Mouse (Mus musculus) limb, embryonic 14.5 days (tissue): Measurements from ENCODE around the gene Lrrc75b. TPM values are rescaled to one million over a fixed set of nuclear protein-coding genes. Genes with fewer than 3 reads are reported as not detected.

Experiments used
- ATAC-seq: fragments of 200-750 bp; cut with Nextera tagmentation; 2 replicates; pipeline ENCODE4 v1.8.0; 2017; ENCODE audit warnings: low read depth, moderate number of reproducible peaks, moderate TSS enrichment; ENCODE audit not compliant: low FRiP score
- DNase-seq: peaks from one replicate; pipeline ENCODE4 v3.0.0-alpha.2; 2015; ENCODE audit warnings: low spot score
- H3K27ac ChIP-seq: fragments of 300-500 bp; sonication (generic); replicated peaks from 2 replicates; pipeline ENCODE4 v1.5.1; 2014; ENCODE audit warnings: low read depth, mild to moderate bottlenecking, low read length, moderate library complexity, mixed read lengths
- H3K27me3 ChIP-seq: fragments of 300-500 bp; sonication (generic); 2 replicates; pipeline ENCODE4 v1.6.1; 2014; ENCODE audit warnings: low read length, mixed read lengths; ENCODE audit not compliant: control insufficient read depth, insufficient read depth
- H3K36me3 ChIP-seq: fragments of 300-500 bp; sonication (generic); 2 replicates; pipeline ENCODE4 v1.6.1; 2014; ENCODE audit warnings: mild to moderate bottlenecking, low read length, moderate library complexity, mixed read lengths; ENCODE audit not compliant: control insufficient read depth, insufficient read depth
- H3K4me1 ChIP-seq: fragments of 300-500 bp; sonication (generic); 2 replicates; pipeline ENCODE4 v1.6.1; 2014; ENCODE audit warnings: antibody characterized with exemption, low read length, mixed read lengths; ENCODE audit not compliant: control insufficient read depth, insufficient read depth
- H3K4me2 ChIP-seq: fragments of 300-500 bp; sonication (generic); replicated peaks from 2 replicates; pipeline ENCODE4 v1.6.1; 2014; ENCODE audit warnings: low read depth, mild to moderate bottlenecking, low read length, moderate library complexity; ENCODE audit not compliant: severe bottlenecking
- H3K4me3 ChIP-seq: fragments of 300-500 bp; sonication (generic); replicated peaks from 2 replicates; pipeline ENCODE4 v1.5.1; 2014; ENCODE audit warnings: low read length
- H3K9ac ChIP-seq: fragments of 300-500 bp; sonication (generic); 2 replicates; pipeline ENCODE4 v1.6.1; 2014; ENCODE audit warnings: mild to moderate bottlenecking, low read depth, low read length, moderate library complexity; ENCODE audit not compliant: severe bottlenecking
- H3K9me3 ChIP-seq: fragments of 300-500 bp; sonication (generic); 2 replicates; pipeline ENCODE4 v1.6.1; 2016; ENCODE audit warnings: low read length; ENCODE audit not compliant: control insufficient read depth
- POLR2A ChIP-seq: fragments of 200-500 bp; IDR thresholded peaks from 2 replicates; pipeline ENCODE4 v1.8.0; 2012; ENCODE audit warnings: inconsistent platforms, mild to moderate bottlenecking, moderate library complexity, borderline replicate concordance; ENCODE audit not compliant: insufficient read depth, insufficient read length; ENCODE audit errors: extremely low read depth
- WGBS: fragments of 180-500 bp; shearing (Covaris S2); extraction: QIAGEN DNeasy Blood & Tissue Kit; methylation state at CpG from one replicate; pipeline ENCODE4 v1.1.7; 2014; 5-methylcytosine and 5-hydroxymethylcytosine counted together
- polyA plus RNA-seq, 2 experiments: library from polyadenylated mRNA; depleted of rRNA in 1 of 2; stranded (reverse) in 1 of 2; unstranded in 1 of 2; fragments of >200 nt; fragmentation: Nextera tagmentation in 1 of 2; extraction: Ambion mirVana in 1 of 2; gene quantifications; 2 replicates each; pipeline versions ENCODE4 v1.2.1 to v1.2.3; 2012 to 2014

Lrrc75b gene
- polyA plus RNA-seq, 2 experiments: 2.5 to 3.2 TPM

DNA sequence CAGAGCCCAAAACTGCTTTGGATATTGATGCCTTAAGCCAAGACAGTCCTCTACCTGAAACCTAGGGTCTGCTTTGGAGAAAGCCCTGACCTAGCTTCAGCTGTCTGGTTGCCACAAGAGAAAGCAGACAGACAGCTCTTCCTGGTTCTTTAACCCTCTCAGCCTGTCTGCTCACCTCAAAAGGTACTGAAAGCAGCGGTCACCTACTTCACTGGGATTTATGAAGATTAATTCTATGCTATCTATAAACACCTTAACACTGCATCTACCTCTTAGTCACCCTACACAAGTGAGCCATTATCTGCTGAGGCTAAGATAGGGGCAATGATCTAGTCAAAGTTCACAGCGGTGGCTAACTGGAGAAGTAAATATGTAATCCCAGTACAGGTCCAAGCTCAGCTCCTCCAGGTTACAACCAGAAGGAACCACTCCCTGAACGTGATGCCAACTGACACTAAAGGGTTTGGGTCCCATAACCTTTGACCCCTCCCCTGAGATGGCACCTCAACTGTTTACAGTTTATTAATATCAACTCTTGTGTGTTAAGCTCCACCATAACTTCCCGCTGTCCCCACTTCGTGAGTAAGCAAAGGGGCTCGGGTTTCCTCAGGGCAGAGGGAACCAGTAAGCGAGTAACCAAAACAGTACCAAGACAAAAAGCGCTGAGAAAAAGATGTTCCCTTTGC lies 43.9 kb downstream of the Lrrc75b start:
- Histone ChIP-seq H3K4me3 (peak overlapping the region; percentile 71), H3K4me1 (peaks cover 17% of the 10 kb centered on the region), H3K36me3 (peaks cover 26% of the 10 kb centered on the region), H3K4me2 (peak overlapping the region; percentile 84), H3K9ac (peak overlapping the region; percentile 85), H3K9me3 (no peaks in the 10 kb centered on the region), H3K27ac (0 out of 2 replicates have a peak overlapping the region, but pooled peaks have one; percentile 89), H3K27me3 (no peaks in the 10 kb centered on the region)
- ATAC-seq (no peak), DNase-seq (no peak)
- WGBS: 23% methylated on average over 8 of the region's 8 CpGs
- TF ChIP-seq POLR2A: no peak

DNA sequence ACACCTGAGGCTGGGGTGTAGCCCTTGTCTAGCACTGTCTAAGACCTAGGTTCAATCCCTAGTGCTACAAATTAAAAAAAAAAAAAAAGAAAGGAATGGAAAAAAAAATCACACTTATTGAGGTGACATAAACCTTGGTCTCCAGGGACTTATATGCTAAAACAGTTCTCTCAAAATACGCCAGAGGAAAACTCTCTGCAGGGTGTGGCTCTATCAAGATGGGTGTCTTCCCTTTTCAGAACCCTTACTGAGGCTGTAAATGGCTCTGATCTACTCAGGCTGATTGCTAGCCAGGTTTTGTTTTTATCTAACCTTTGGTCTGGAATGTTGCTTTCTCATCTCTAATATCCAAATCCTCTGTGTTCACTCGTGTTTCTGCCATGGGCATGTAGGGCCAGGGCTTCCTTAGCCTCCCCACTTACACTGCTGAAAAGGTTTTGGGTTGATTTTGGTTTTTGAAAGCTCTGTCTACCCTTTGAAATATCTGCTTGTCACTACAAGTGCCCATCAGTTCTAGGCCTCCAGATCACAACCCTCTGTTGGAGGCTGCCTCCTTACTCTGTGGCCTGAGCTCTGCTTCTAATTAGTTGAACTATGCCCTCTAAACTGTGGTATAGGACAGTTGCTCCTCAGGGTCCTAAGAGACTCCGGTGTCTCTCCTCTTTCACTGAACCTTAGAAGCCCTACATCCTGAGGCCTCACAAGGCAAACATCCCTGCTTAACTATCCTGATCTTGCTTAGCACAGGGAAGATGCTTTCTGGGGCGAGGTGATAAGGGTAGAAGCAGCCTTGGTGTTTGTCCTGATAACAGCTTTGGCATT lies 44.7 kb downstream of the Lrrc75b start:
- DNase-seq (no peak), ATAC-seq (no peak)
- no peaks in the 10 kb centered on the region for H3K27me3 ChIP-seq
- peaks cover 17% of the 10 kb centered on the region for H3K4me1 ChIP-seq
- no peaks in the 10 kb centered on the region for H3K9me3 ChIP-seq
- H3K4me2 ChIP-seq: no peak overlapping the region
- H3K27ac ChIP-seq: no peak overlapping the region
- H3K36me3 ChIP-seq: peaks cover 26% of the 10 kb centered on the region
- WGBS: 49% methylated on average over 4 of the region's 4 CpGs
- H3K4me3 ChIP-seq: peak overlapping the region; percentile 71; the same call in 1 of the 2 replicates
- no peak for TF ChIP-seq POLR2A
- peak overlapping the region; percentile 85; the same call in 1 of the 2 replicates for H3K9ac ChIP-seq

DNA sequence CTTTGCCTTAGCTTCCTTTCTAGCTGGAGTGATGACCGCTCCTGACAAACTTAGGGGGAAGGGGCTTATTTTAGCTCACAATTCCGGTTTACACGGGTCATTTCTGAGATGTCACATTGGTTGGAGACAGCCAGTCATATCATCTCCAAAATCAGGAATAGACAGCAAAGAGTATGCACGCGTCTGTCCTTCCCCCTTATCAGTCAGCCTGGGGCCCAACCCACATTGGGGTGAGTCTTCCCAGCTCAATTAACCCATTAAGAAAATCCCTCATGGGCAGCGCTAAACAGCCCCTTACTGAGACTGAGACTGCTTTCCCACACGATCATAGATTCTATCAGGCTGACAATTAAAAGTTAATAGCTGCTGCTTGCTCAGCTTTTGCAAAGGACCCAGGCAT lies 45.8 kb downstream of the Lrrc75b start:
- Histone ChIP-seq H3K9ac (no peak overlapping the region), H3K27me3 (no peaks in the 10 kb centered on the region), H3K9me3 (no peaks in the 10 kb centered on the region), H3K4me2 (no peak overlapping the region), H3K4me1 (peaks cover 17% of the 10 kb centered on the region), H3K4me3 (no peak overlapping the region), H3K27ac (no peak overlapping the region), H3K36me3 (peaks cover 26% of the 10 kb centered on the region)
- TF ChIP-seq POLR2A: no peak
- ATAC-seq (no peak), DNase-seq (no peak)
- WGBS: 72% methylated on average over 7 of the region's 7 CpGs

DNA sequence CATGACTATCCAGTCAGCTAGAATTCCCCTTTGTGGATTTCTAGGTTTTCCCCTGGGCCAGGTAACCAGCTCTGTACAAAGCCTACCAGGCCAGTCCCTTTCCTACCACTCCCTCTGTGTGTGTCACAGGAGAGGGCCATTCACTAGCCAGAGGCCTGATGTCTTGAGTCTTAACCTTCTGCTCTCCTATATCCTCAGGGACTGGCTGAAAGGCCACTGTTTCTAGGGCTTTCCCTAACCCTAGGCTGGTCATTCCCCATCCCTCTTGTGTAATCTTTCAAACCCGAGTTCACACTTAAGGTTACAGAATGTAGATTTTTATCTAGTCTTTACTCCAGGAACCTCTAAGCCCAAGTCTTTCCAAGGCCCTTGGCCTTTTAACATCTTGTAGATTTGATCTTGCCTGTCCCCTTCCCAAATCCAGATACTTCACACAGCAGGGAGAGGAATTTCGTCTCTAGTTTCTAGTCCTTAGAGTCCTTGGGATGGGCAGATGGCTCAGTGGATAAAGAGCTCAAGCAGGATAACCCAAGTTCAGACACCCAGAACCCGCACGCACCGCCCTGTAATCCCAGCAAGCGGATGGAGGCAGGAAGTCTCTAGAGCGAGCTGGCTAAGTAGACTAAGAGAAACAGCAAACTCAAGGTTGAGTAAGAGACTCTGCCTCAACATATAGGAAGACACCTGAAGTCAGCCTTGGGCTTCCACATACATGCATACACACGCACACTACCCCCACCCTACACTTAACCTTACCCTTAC lies 46.6 kb downstream of the Lrrc75b start:
- ATAC-seq (no peak), DNase-seq (no peak)
- no peak for TF ChIP-seq POLR2A
- no peak overlapping the region for H3K4me3 ChIP-seq
- no peaks in the 10 kb centered on the region for H3K27me3 ChIP-seq
- H3K4me1 ChIP-seq: peaks cover 10% of the 10 kb centered on the region; the same call in 1 of the 2 replicates
- 86% methylated on average over 8 of the region's 8 CpGs for WGBS
- no peak overlapping the region for H3K9ac ChIP-seq
- H3K36me3 ChIP-seq: peaks cover 35% of the 10 kb centered on the region
- H3K9me3 ChIP-seq: no peaks in the 10 kb centered on the region
- H3K4me2 ChIP-seq: no peak overlapping the region
- no peak overlapping the region for H3K27ac ChIP-seq

DNA sequence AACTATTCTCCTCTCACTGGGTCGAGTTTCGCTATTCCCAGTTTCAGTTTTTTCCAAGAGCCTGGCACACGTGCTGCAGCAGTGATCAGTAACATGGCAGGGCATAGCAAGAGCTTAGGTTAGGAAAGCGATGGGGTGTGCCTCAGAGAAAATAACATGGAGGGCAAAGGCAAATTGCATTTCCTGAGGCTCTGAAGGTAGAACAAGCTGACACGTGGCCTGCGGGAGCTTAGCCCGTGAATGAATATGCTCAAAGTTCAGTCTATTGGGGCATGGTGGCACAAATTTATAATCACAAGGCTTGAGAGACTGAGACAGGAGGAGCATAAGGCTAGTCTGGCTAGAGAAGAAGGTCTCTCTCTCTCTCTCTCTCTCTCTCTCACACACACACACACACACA lies 47.3 kb downstream of the Lrrc75b start:
- Histone ChIP-seq H3K9ac (no peak overlapping the region), H3K27ac (no peak overlapping the region), H3K4me2 (no peak overlapping the region), H3K4me1 (peaks cover 10% of the 10 kb centered on the region; the same call in 1 of the 2 replicates), H3K36me3 (peaks cover 42% of the 10 kb centered on the region), H3K27me3 (no peaks in the 10 kb centered on the region), H3K4me3 (no peak overlapping the region), H3K9me3 (no peaks in the 10 kb centered on the region)
- TF ChIP-seq POLR2A: no peak
- WGBS: 82% methylated on average over 7 of the region's 7 CpGs
- DNase-seq: no peak
- no peak for ATAC-seq
